Mouse (Mus musculus): ENCODE data around the gene Aven.

Aven gene

GRCm38 (mm10) chr2:112538783-112539182 lies 46.0 kb downstream of the Aven start:
- peak; percentile 56; the same call in 1 of the 2 replicates for ATAC-seq (ENCODE audit: insufficient number of reproducible peaks, low FRiP score, low TSS enrichment)

- ATAC-seq (ENCODE audit: insufficient number of reproducible peaks, low FRiP score, low TSS enrichment): no peak
These were observed 49.0 kb downstream of the Aven start for GRCm38 (mm10) chr2:112541695-112542285.

GRCm38 (mm10) chr2:112556527-112556926 lies 63.8 kb downstream of the Aven start:
- no peak for ATAC-seq (ENCODE audit: insufficient number of reproducible peaks, low FRiP score, low TSS enrichment)

GRCm38 (mm10) chr2:112557453-112557852 lies 64.7 kb downstream of the Aven start:
- no peak for ATAC-seq (ENCODE audit: insufficient number of reproducible peaks, low FRiP score, low TSS enrichment)

DNA sequence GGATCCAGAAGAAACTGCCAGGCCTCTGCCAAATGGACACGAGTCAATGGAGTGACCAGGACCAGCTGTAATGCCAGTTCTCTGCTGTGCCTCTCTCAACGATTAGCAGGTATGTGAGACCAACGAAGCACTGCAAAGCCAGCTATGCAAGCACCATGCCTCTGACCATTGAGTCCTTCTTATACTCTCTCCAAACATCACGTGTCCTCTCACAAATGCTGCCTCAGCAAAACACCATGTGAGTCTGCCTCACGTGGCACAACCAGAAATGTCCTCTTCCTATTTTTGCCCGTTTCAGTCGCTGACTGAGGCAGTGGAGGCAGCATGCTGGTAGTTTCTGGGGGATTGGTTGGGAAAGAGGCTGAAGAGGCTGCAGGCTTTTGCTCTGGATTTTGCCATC lies 68.8 kb downstream of the Aven start:
- no peak for ATAC-seq (ENCODE audit: insufficient number of reproducible peaks, low FRiP score, low TSS enrichment)

- no peak for ATAC-seq (ENCODE audit: insufficient number of reproducible peaks, low FRiP score, low TSS enrichment)
These were observed 72.3 kb downstream of the Aven start for GRCm38 (mm10) chr2:112565060-112565459.

DNA sequence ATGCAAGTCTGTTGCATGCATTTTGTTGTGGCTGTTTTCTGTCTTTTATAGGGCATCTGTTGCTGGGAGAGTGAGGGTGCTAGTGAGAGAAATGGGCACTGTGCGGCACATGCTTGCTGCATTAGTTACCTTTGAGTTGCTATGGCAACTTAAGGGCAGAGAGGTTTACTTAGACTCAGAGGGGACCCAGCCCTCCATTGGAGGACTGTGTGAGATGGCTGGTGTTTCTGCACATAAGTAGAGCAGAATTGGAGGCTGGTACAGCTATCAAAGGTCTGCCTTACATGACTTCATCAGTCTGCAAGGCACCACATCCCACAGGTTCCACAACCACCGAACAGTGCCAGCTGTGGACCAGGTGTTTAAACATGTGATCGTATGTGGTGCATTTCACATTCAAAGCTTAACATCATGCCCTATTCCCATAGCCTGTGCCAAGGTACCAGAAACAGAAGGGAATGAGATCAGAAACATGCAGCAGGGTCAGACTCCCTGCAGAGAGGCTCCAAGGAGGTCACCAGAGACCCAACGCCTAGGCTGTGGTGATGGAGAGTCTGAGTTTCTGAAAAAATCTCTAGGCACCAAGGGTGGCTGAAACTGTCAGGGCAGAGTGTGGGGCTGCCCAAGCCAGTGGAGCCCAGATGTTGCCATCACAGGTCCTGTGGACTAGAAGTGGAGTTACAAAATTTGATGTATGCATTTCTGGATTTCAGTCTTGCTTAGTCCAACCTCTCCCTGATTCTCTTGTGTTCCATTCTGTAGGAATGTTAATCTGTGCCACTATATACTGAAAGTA lies 73.7 kb downstream of the Aven start:
- ATAC-seq (ENCODE audit: insufficient number of reproducible peaks, low FRiP score, low TSS enrichment): no peak

- ATAC-seq (ENCODE audit: insufficient number of reproducible peaks, low FRiP score, low TSS enrichment): no peak
These were observed 75.0 kb downstream of the Aven start for GRCm38 (mm10) chr2:112567786-112568185.

DNA sequence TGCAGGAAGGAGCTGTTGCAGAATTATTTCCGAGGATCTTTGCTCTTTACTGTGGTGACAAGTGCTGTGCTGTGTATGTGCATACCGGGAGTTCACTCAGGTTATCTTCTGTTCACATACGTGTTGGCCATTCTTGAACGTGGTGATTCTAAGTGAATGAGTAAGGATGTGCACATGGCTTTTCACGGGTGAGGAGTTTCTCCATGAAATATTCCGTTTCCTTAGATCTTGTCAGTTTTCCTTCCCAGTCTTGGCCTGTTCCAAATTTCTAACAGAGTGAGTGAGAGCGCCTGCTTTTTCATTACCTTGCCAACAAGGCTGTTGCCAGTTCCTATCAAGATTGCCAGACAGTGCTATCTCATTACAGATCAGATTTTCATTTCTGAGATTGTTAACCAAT lies 98.2 kb downstream of the Aven start:
- peak; percentile 67 for ATAC-seq (ENCODE audit: insufficient number of reproducible peaks, low FRiP score, low TSS enrichment)

DNA sequence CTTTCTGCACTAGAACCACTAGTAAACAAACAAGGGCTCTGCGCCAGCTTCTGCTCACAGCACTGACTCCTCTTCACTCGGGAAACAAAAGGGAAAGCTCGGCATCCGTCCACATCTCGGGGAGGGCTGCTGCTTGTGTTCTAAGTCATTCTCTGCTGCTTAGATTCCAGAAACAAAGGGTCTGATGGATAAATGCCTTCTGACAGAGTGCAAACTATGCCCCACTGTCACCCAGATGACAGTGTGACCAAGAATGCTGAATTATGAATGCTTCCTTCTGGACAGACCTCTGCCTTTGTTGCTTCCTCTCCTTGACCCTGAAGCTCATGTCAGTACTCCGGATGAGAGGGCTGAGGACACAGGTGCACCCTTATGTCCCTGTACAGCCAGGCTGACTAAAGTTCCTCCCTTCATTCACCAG lies 98.7 kb downstream of the Aven start:
- ATAC-seq (ENCODE audit: insufficient number of reproducible peaks, low FRiP score, low TSS enrichment): peak; percentile 84

DNA sequence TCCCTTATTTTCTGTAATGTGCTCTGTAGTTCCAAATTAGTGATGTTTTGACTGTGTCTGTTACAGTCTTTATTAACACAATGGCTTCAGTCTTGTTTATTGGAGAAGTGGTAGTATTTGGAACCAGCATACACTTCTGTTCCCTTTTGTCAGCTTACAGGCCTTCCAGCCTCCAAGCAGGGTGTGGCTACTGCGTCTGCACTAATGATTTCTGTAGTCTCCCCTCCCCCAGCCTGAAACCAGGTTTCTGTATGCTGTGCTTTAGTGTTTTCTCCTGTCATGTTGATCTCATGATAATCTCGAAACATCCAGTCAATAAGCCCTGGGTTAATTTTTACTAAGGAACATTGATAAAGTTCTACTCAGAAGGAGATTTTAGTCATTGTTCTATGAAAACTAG lies 100.6 kb downstream of the Aven start:
- ATAC-seq (ENCODE audit: insufficient number of reproducible peaks, low FRiP score, low TSS enrichment): no peak

GRCm38 (mm10) chr2:112593781-112594180 lies 101.0 kb downstream of the Aven start:
- ATAC-seq (ENCODE audit: insufficient number of reproducible peaks, low FRiP score, low TSS enrichment): no peak

- no peak for ATAC-seq (ENCODE audit: insufficient number of reproducible peaks, low FRiP score, low TSS enrichment)
These were observed 103.0 kb downstream of the Aven start for GRCm38 (mm10) chr2:112595807-112596206.

DNA sequence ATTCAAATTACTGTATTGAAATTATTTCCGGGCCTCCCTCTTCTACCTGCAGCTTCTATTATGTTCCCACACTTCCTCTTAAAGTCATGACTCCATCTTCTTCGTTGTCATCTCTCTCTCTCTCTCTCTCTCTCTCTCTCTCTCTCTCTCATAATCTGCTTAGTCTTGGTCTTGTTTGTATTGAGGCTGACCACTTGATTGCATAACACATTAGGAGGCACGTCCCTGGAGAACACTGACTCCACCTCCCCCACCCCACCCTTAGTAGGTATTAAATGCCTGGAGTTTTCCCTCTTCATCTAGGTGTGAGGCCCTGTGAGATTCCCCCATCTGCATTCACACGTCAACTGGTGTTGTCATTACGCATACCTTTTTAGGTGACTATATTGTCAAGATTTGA lies 103.7 kb downstream of the Aven start:
- no peak for ATAC-seq (ENCODE audit: insufficient number of reproducible peaks, low FRiP score, low TSS enrichment)

DNA sequence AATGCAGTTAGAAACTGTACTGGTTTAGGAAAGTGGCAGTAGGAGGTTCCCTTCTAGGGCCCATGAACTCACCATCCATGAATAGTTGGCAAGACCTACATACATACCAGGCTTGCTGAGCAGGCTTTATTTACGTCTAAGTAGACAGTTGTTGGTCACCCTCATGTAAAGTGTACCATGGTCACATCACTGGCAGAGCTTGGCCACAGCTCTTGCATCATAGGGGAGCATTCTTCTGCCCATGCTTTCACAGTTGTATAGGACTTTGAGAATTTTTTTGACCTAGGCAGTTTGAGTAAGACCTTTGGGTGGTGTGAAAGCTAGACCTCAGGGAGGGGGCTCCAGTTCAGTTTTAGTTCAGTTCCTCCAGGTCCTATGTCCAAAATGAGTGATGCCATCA lies 104.3 kb downstream of the Aven start:
- no peak for ATAC-seq (ENCODE audit: insufficient number of reproducible peaks, low FRiP score, low TSS enrichment)

GRCm38 (mm10) chr2:112600222-112600621 lies 107.5 kb downstream of the Aven start:
- ATAC-seq (ENCODE audit: insufficient number of reproducible peaks, low FRiP score, low TSS enrichment): peak; percentile 77

- ATAC-seq (ENCODE audit: insufficient number of reproducible peaks, low FRiP score, low TSS enrichment): no peak
These were observed 109.7 kb downstream of the Aven start for GRCm38 (mm10) chr2:112602487-112602886.

DNA sequence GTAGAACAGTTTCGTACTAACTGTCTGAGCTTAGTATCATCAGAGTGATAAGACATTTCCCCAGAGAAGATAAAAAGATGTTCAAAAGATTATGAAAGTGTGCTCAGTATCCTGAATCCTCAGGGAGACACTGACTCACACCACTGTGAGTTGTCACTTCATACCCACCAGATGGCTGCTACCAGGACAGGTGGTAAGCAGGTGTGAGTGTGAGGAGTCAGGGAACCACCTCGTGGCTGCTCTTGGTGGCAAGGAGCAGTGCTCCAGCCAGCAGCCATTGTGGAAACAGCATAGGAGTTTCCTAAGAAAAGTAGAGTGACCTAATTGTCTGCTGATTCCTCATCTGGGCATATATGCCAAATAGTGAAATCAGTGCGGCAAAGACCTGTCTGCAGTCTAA lies 113.8 kb downstream of the Aven start:
- ATAC-seq (ENCODE audit: insufficient number of reproducible peaks, low FRiP score, low TSS enrichment): no peak

DNA sequence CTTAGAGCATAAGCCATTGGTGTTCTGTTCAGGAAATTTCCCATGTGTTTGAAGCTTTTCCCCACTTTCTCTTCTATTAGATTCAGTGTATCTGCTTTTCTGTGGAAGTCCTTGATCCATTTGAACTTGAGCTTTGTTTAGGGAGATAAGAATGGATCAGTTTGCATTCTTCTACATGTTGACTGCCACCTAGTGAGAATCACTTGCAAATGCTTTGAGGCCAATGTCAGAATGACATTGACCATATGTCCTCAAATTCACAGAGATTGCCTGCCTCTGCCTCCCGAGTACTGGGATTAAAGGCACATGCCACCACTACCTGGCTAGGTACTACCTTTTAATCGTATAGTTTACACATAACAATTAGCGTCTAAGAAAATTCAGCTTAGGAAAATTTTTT lies 119.9 kb downstream of the Aven start:
- no peak for ATAC-seq (ENCODE audit: insufficient number of reproducible peaks, low FRiP score, low TSS enrichment)

GRCm38 (mm10) chr2:112614375-112614774 lies 121.6 kb downstream of the Aven start:
- no peak for ATAC-seq (ENCODE audit: insufficient number of reproducible peaks, low FRiP score, low TSS enrichment)

DNA sequence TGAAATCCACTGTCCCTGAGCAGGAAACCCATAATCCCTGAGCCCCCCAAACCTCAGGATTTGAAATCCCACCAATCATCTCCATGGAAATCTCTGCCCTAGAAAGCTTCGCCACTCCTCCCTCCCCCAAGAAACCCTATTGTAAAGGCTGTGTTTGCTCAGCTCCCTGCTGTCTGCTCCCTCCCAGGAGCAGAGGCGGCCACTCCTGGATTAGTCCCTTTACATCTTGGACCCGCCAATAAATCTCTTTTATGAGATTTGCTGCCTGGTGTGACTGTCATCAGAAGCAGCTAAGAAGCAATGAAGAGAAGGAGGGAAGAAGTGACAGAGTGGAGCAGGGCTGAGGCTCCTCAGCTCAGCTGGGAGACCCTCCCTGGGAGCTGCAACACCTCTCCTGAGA lies 124.4 kb downstream of the Aven start:
- ATAC-seq (ENCODE audit: insufficient number of reproducible peaks, low FRiP score, low TSS enrichment): no peak

DNA sequence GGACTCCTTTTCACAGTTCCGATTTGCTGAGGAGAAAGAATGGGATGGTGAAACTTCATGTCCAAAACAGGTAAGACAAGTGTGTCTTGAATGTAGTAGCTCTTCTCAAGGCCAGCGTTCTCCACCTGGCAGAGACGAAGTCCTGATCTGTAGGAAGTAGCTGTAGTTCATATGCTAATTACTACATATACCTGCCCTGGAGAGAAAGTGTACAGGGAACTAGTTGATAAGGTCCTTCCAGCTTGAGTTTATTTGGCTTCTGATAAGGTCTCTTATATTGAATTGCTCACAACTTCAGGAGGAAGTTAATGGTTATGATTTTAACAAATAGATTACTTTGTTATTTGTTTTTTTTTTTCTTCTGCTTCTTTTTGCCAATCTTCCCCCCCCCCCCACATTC lies 132.4 kb downstream of the Aven start:
- no peak for ATAC-seq (ENCODE audit: insufficient number of reproducible peaks, low FRiP score, low TSS enrichment)

Data from cerebellum, adult (tissue).